Mouse (Mus musculus): Measurements from ENCODE around the gene Srp9.

Gene Srp9

DNA sequence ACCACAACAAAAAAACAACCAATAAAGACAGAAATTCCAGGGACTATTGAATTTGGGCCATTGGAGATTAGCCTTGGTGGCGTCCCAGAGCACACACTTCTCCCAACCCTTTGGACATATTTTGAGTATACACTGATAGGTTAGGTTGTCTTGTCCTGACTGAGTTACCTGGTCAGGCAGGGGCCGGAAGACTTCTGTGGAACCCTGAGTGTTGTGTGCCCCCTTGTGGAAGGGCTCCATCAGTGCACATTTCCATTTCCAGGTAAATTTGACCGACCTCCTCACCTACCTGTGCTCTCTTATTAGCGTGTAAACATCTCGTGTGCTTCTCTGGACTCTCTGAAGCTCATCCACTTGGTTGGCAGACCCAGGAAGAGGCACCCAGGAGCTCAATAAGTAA is 9.3 kb upstream of the Srp9 start:
- Histone ChIP-seq H3K4me1 (replicated peaks; ENCODE audit: low read depth, low read length) (peaks cover 57% of the 10 kb centered on the region), H3K36me3 (ENCODE audit: insufficient read depth, low read length) (no peaks in the 10 kb centered on the region), H3K9me3 (ENCODE audit: low read length) (no peaks in the 10 kb centered on the region), H3K27me3 (ENCODE audit: insufficient read depth, low read length) (peaks cover 10% of the 10 kb centered on the region), H3K4me3 (replicated peaks; ENCODE audit: low read length) (no peak overlapping the region)
- TF ChIP-seq POU5F1 (IDR thresholded peaks at IDR 0.05; ENCODE audit: borderline replicate concordance, low read length) (no peak), NANOG (IDR thresholded peaks at IDR 0.05; ENCODE audit: borderline replicate concordance, low read length) (no peak), CTCF (conservative IDR thresholded peaks at IDR 0.05; ENCODE audit: low read length) (peak; percentile 70)

GRCm38 (mm10) chr1:182115651-182116408 is 8.7 kb upstream of the Srp9 start:
- Histone ChIP-seq H3K4me1 (replicated peaks; ENCODE audit: low read depth, low read length) (peaks cover 51% of the 10 kb centered on the region), H3K9me3 (ENCODE audit: low read length) (no peaks in the 10 kb centered on the region), H3K27me3 (ENCODE audit: insufficient read depth, low read length) (peaks cover 10% of the 10 kb centered on the region), H3K36me3 (ENCODE audit: insufficient read depth, low read length) (no peaks in the 10 kb centered on the region), H3K4me3 (replicated peaks; ENCODE audit: low read length) (no peak overlapping the region)
- TF ChIP-seq CTCF (conservative IDR thresholded peaks at IDR 0.05; ENCODE audit: low read length) (peak; percentile 21; the same call in 1 of the 2 replicates), POU5F1 (IDR thresholded peaks at IDR 0.05; ENCODE audit: borderline replicate concordance, low read length) (no peak)

- no peak overlapping the region for H3K4me3 ChIP-seq (replicated peaks; ENCODE audit: low read length)
- no peaks in the 10 kb centered on the region for H3K9me3 ChIP-seq (ENCODE audit: low read length)
- no peak for TF ChIP-seq POU5F1 (IDR thresholded peaks at IDR 0.05; ENCODE audit: borderline replicate concordance, low read length)
- TF ChIP-seq NANOG (IDR thresholded peaks at IDR 0.05; ENCODE audit: borderline replicate concordance, low read length): no peak
- no peak for TF ChIP-seq CTCF (conservative IDR thresholded peaks at IDR 0.05; ENCODE audit: low read length)
- H3K4me1 ChIP-seq (replicated peaks; ENCODE audit: low read depth, low read length): peaks cover 24% of the 10 kb centered on the region
- no peaks in the 10 kb centered on the region for H3K27me3 ChIP-seq (ENCODE audit: insufficient read depth, low read length)
- peaks cover 16% of the 10 kb centered on the region for H3K36me3 ChIP-seq (ENCODE audit: insufficient read depth, low read length)
Measured at GRCm38 (mm10) chr1:182122413-182122812, 2.1 kb upstream of the Srp9 start.

GRCm38 (mm10) chr1:182124924-182125368 is 409 bp downstream of the Srp9 start:
- H3K9me3 ChIP-seq (ENCODE audit: low read length): no peaks in the 10 kb centered on the region
- H3K27me3 ChIP-seq (ENCODE audit: insufficient read depth, low read length): no peaks in the 10 kb centered on the region
- H3K36me3 ChIP-seq (ENCODE audit: insufficient read depth, low read length): peaks cover 42% of the 10 kb centered on the region
- TF ChIP-seq NANOG (IDR thresholded peaks at IDR 0.05; ENCODE audit: borderline replicate concordance, low read length): no peak
- H3K4me3 ChIP-seq (replicated peaks; ENCODE audit: low read length): peak overlapping the region; percentile 96
- peaks cover 35% of the 10 kb centered on the region for H3K4me1 ChIP-seq (replicated peaks; ENCODE audit: low read depth, low read length)

DNA sequence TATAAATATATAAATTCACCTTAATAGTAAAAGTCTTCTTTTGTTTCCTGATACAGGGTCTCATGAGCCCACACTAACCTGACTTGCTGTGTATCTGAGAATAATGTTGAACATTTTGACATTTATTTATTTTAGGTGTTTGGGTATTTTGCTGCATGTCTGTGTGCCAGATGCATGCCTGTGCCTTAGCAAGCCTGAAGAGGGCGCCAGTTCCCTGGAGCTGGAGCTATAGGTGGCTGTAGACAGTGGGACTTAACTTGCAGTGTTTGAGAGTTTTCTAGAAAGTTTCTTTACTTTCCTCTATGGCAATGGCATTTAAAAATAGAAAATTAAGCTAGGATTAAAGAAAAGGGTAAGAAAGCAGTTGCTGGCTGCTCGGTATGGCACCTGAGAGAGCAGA is 6.3 kb downstream of the Srp9 start:
- H3K4me1 ChIP-seq (replicated peaks; ENCODE audit: low read depth, low read length): peaks cover 26% of the 10 kb centered on the region
- peaks cover 59% of the 10 kb centered on the region for H3K36me3 ChIP-seq (ENCODE audit: insufficient read depth, low read length)

DNA sequence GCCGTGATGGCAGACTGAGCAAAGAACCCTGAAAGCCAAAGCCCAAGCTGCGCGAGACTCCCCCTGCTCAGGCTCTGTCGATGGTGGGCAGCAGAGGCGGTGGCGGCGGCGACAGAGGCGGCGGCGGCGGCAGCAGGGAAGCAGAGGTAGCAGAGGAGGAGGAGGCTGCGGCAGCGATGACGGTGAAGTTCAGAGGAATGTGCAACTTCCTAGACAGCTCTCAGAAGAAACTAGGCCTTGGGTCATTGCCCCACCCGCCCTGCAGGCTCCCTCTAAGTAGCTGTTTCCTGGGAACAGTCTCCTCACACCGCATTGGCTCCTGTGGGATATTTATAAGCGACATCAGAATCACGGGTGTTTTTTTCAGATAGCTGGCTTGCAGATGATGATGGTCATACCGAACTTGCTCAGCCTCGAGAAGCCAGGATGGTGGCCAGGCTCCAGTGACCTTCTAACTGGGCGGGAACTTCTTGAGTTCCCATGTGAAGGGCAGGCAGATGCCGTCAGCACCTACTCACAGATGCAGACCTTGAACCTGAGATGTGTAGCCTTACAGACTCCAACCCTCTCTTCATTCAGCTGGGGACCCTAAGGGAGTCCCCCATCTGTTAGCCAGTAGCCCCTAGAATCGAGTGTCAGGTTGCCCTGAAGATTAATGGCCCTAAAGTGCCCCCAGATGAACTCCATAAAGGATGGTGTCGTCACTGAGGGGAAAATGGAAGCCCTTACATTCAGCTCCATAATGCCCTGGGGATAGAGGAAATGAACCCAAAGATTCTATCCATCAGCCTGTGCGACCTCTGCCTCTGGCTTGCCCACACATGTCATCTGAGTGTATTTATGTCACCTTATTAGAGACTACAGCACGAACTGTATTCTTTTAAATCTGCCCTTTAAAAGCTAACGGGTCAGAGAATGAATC is 12.9 kb downstream of the Srp9 start:
- Histone ChIP-seq H3K4me1 (replicated peaks; ENCODE audit: low read depth, low read length) (peaks cover 29% of the 10 kb centered on the region), H3K36me3 (ENCODE audit: insufficient read depth, low read length) (peaks cover 3% of the 10 kb centered on the region), H3K4me3 (replicated peaks; ENCODE audit: low read length) (peak overlapping the region; percentile 51), H3K27me3 (ENCODE audit: insufficient read depth, low read length) (peaks cover 30% of the 10 kb centered on the region), H3K9me3 (ENCODE audit: low read length) (no peaks in the 10 kb centered on the region)
- no peak for TF ChIP-seq NANOG (IDR thresholded peaks at IDR 0.05; ENCODE audit: borderline replicate concordance, low read length)
- no peak for TF ChIP-seq POU5F1 (IDR thresholded peaks at IDR 0.05; ENCODE audit: borderline replicate concordance, low read length)
- no peak for TF ChIP-seq CTCF (conservative IDR thresholded peaks at IDR 0.05; ENCODE audit: low read length)

More for the DNA sequence above, 6.3 kb downstream of the Srp9 start:
- Histone ChIP-seq H3K9me3 (ENCODE audit: low read length) (no peaks in the 10 kb centered on the region), H3K4me3 (replicated peaks; ENCODE audit: low read length) (no peak overlapping the region), H3K27me3 (ENCODE audit: insufficient read depth, low read length) (0 out of 2 replicates have a peak, but pooled peaks cover under 1% of the 10 kb centered on the region)
- TF ChIP-seq CTCF (conservative IDR thresholded peaks at IDR 0.05; ENCODE audit: low read length) (peak; percentile 92), NANOG (IDR thresholded peaks at IDR 0.05; ENCODE audit: borderline replicate concordance, low read length) (no peak)

DNA sequence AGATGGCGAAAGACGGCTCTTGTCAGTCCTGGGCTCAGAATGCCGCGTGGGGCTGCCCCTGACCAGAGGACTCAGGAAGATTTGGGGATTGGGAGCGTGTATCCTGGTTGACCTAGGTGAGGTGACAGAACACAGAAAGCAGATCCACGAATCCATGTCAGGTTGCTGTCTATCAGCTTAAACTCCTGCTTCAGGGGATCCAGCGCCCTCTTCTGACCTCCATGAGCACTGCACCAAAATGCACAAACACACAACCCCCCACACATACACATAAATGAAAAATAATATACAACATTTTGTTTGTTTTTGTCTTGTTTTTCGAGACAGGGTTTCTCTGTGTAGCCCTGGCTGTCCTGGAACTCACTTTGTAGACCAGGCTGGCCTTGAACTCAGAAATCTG is 13.6 kb downstream of the Srp9 start:
- H3K4me1 ChIP-seq (replicated peaks; ENCODE audit: low read depth, low read length): peaks cover 35% of the 10 kb centered on the region
- TF ChIP-seq NANOG (IDR thresholded peaks at IDR 0.05; ENCODE audit: borderline replicate concordance, low read length) (no peak), CTCF (conservative IDR thresholded peaks at IDR 0.05; ENCODE audit: low read length) (peak; percentile 69)
- no peaks in the 10 kb centered on the region for H3K36me3 ChIP-seq (ENCODE audit: insufficient read depth, low read length)
- no peaks in the 10 kb centered on the region for H3K9me3 ChIP-seq (ENCODE audit: low read length)
- no peak overlapping the region for H3K4me3 ChIP-seq (replicated peaks; ENCODE audit: low read length)
- peaks cover 30% of the 10 kb centered on the region for H3K27me3 ChIP-seq (ENCODE audit: insufficient read depth, low read length)

GRCm38 (mm10) chr1:182139937-182140336 is 15.4 kb downstream of the Srp9 start:
- H3K36me3 ChIP-seq (ENCODE audit: insufficient read depth, low read length): no peaks in the 10 kb centered on the region
- H3K4me3 ChIP-seq (replicated peaks; ENCODE audit: low read length): peak overlapping the region; percentile 59
- no peak for TF ChIP-seq CTCF (conservative IDR thresholded peaks at IDR 0.05; ENCODE audit: low read length)
- TF ChIP-seq NANOG (IDR thresholded peaks at IDR 0.05; ENCODE audit: borderline replicate concordance, low read length): no peak
- TF ChIP-seq POU5F1 (IDR thresholded peaks at IDR 0.05; ENCODE audit: borderline replicate concordance, low read length): no peak
- H3K4me1 ChIP-seq (replicated peaks; ENCODE audit: low read depth, low read length): peaks cover 43% of the 10 kb centered on the region
- peaks cover 30% of the 10 kb centered on the region for H3K27me3 ChIP-seq (ENCODE audit: insufficient read depth, low read length)
- H3K9me3 ChIP-seq (ENCODE audit: low read length): no peaks in the 10 kb centered on the region
